Mouse (Mus musculus) hindbrain, embryonic 10.5 days (tissue): ENCODE measurements at regions not wholly inside any gene's neighbourhood (a gene's known extent, or its start where the extent isn't known, plus 50 kb on each side); places are given as distances from the start of the nearest gene placed in this dataset.
A peak's percentile ranks its signal among the peaks of the same experiment; 100 is the strongest.

Source experiments
- DNase-seq: peaks from one replicate; pipeline ENCODE4 v3.0.0-alpha.2; 2017; ENCODE audit warnings: low spot score
- H3K27ac ChIP-seq: fragments of 300-500 bp; sonication (generic); 2 replicates; pipeline ENCODE4 v1.5.1; 2016; ENCODE audit warnings: mild to moderate bottlenecking, moderate library complexity
- H3K27me3 ChIP-seq: fragments of 300-500 bp; sonication (generic); 2 replicates; pipeline ENCODE4 v1.6.1; 2016; ENCODE audit warnings: mild to moderate bottlenecking; ENCODE audit not compliant: poor library complexity, insufficient read depth, severe bottlenecking
- H3K36me3 ChIP-seq: fragments of 300-500 bp; sonication (generic); 2 replicates; pipeline ENCODE4 v1.6.1; 2016; ENCODE audit warnings: mild to moderate bottlenecking, moderate library complexity
- H3K4me1 ChIP-seq: fragments of 300-500 bp; sonication (generic); replicated peaks from 2 replicates; pipeline ENCODE4 v1.6.1; 2016; ENCODE audit warnings: mild to moderate bottlenecking
- H3K4me3 ChIP-seq: fragments of 300-500 bp; sonication (generic); 2 replicates; pipeline ENCODE4 v1.5.1; 2016; ENCODE audit warnings: mild to moderate bottlenecking, moderate library complexity
- H3K9me3 ChIP-seq: fragments of 300-500 bp; sonication (generic); 2 replicates; pipeline ENCODE4 v1.6.1; 2016; ENCODE audit warnings: mild to moderate bottlenecking, moderate library complexity
- WGBS: fragments of 180-500 bp; shearing (Covaris S2); methylation state at CpG from one replicate; pipeline ENCODE4 v1.1.7; 2016; 5-methylcytosine and 5-hydroxymethylcytosine counted together

GRCm38 (mm10) chr6:51265329-51265728 is 167.1 kb upstream of the Nfe2l3 start:
- Histone ChIP-seq H3K4me1 (peaks cover 11% of the 10 kb centered on the region), H3K27ac (no peak overlapping the region), H3K27me3 (peaks cover 16% of the 10 kb centered on the region), H3K4me3 (no peak overlapping the region), H3K36me3 (no peaks in the 10 kb centered on the region), H3K9me3 (peaks cover 8% of the 10 kb centered on the region; the same call in 1 of the 2 replicates)
- no peak for DNase-seq
- WGBS: 89% methylated on average over 3 of the region's 3 CpGs

GRCm38 (mm10) chr6:51266721-51267120 is 165.7 kb upstream of the Nfe2l3 start:
- 88% methylated on average over 6 of the region's 6 CpGs for WGBS
- no peak for DNase-seq
- no peaks in the 10 kb centered on the region for H3K36me3 ChIP-seq
- no peak overlapping the region for H3K4me3 ChIP-seq
- H3K9me3 ChIP-seq: no peaks in the 10 kb centered on the region
- H3K27me3 ChIP-seq: peaks cover 19% of the 10 kb centered on the region
- no peak overlapping the region for H3K27ac ChIP-seq
- H3K4me1 ChIP-seq: peaks cover 23% of the 10 kb centered on the region

GRCm38 (mm10) chr6:51267888-51268287 is 164.6 kb upstream of the Nfe2l3 start:
- DNase-seq: no peak
- Histone ChIP-seq H3K9me3 (no peaks in the 10 kb centered on the region), H3K36me3 (no peaks in the 10 kb centered on the region), H3K27me3 (peaks cover 21% of the 10 kb centered on the region), H3K4me1 (peaks cover 24% of the 10 kb centered on the region), H3K27ac (no peak overlapping the region), H3K4me3 (no peak overlapping the region)
- 90% methylated on average over 5 of the region's 5 CpGs for WGBS

- 80% methylated on average over 5 of the region's 5 CpGs for WGBS
- Histone ChIP-seq H3K9me3 (no peaks in the 10 kb centered on the region), H3K4me1 (peaks cover 24% of the 10 kb centered on the region), H3K27ac (no peak overlapping the region), H3K4me3 (no peak overlapping the region), H3K27me3 (peaks cover 25% of the 10 kb centered on the region), H3K36me3 (no peaks in the 10 kb centered on the region)
- no peak for DNase-seq
These were observed 163.5 kb upstream of the Nfe2l3 start for GRCm38 (mm10) chr6:51268931-51269330.

- Histone ChIP-seq H3K36me3 (no peaks in the 10 kb centered on the region), H3K27ac (no peak overlapping the region), H3K27me3 (peaks cover 27% of the 10 kb centered on the region), H3K9me3 (no peaks in the 10 kb centered on the region), H3K4me1 (peaks cover 24% of the 10 kb centered on the region), H3K4me3 (peak overlapping the region; percentile 77)
- peak; percentile 8 for DNase-seq
- 30% methylated on average over 10 of the region's 10 CpGs for WGBS
These were observed 162.9 kb upstream of the Nfe2l3 start for GRCm38 (mm10) chr6:51269617-51270016.

- H3K27ac ChIP-seq: peak overlapping the region; percentile 88
These were observed 162.0 kb upstream of the Nfe2l3 start for GRCm38 (mm10) chr6:51270216-51271127.

GRCm38 (mm10) chr6:51271128-51271480 is 161.4 kb upstream of the Nfe2l3 start:
- no peaks in the 10 kb centered on the region for H3K9me3 ChIP-seq
- H3K27ac ChIP-seq: peak overlapping the region; percentile 88

More at GRCm38 (mm10) chr6:51270216-51271127, 162.0 kb upstream of the Nfe2l3 start:
- Histone ChIP-seq H3K4me3 (peak overlapping the region; percentile 77), H3K27me3 (peaks cover 27% of the 10 kb centered on the region), H3K9me3 (no peaks in the 10 kb centered on the region), H3K4me1 (peaks cover 24% of the 10 kb centered on the region), H3K36me3 (no peaks in the 10 kb centered on the region)
- under 1% methylated on average over 80 of the region's 80 CpGs for WGBS
- DNase-seq: peak; percentile 97

GRCm38 (mm10) chr6:51272136-51272736 is 160.2 kb upstream of the Nfe2l3 start:
- H3K36me3 ChIP-seq: no peaks in the 10 kb centered on the region
- peak; percentile 18 for DNase-seq
- H3K27me3 ChIP-seq: peaks cover 27% of the 10 kb centered on the region
- H3K9me3 ChIP-seq: no peaks in the 10 kb centered on the region
- no peak overlapping the region for H3K4me3 ChIP-seq
- 80% methylated on average over 19 of the region's 19 CpGs for WGBS
- H3K27ac ChIP-seq: peak overlapping the region; percentile 40; the same call in 1 of the 2 replicates
- peaks cover 24% of the 10 kb centered on the region for H3K4me1 ChIP-seq

More at GRCm38 (mm10) chr6:51271128-51271480, 161.4 kb upstream of the Nfe2l3 start:
- no peak for DNase-seq
- Histone ChIP-seq H3K4me1 (peaks cover 24% of the 10 kb centered on the region), H3K27me3 (peaks cover 27% of the 10 kb centered on the region), H3K4me3 (peak overlapping the region; percentile 77), H3K36me3 (no peaks in the 10 kb centered on the region)
- WGBS: 1% methylated on average over 17 of the region's 17 CpGs

- Histone ChIP-seq H3K27me3 (no peaks in the 10 kb centered on the region), H3K4me3 (no peak overlapping the region), H3K36me3 (no peaks in the 10 kb centered on the region), H3K27ac (no peak overlapping the region), H3K4me1 (no peaks in the 10 kb centered on the region), H3K9me3 (no peaks in the 10 kb centered on the region)
- WGBS: 90% methylated on average over 10 of the region's 10 CpGs
- DNase-seq: no peak
These were observed 153.0 kb upstream of the Nfe2l3 start for GRCm38 (mm10) chr6:51279491-51279890.

GRCm38 (mm10) chr6:51280231-51280630 is 152.2 kb upstream of the Nfe2l3 start:
- Histone ChIP-seq H3K4me1 (no peaks in the 10 kb centered on the region), H3K4me3 (no peak overlapping the region), H3K27me3 (no peaks in the 10 kb centered on the region), H3K36me3 (no peaks in the 10 kb centered on the region), H3K9me3 (no peaks in the 10 kb centered on the region), H3K27ac (no peak overlapping the region)
- WGBS: 80% methylated on average over 7 of the region's 7 CpGs
- DNase-seq: no peak

- 81% methylated on average over 11 of the region's 11 CpGs for WGBS
- Histone ChIP-seq H3K4me3 (no peak overlapping the region), H3K9me3 (no peaks in the 10 kb centered on the region), H3K27ac (no peak overlapping the region; the same call in 1 of the 2 replicates), H3K27me3 (no peaks in the 10 kb centered on the region), H3K4me1 (no peaks in the 10 kb centered on the region; the same call in 1 of the 2 replicates), H3K36me3 (no peaks in the 10 kb centered on the region)
- DNase-seq: no peak
These were observed 148.4 kb upstream of the Nfe2l3 start for GRCm38 (mm10) chr6:51283916-51284706.

- H3K9me3 ChIP-seq: no peaks in the 10 kb centered on the region
- no peak overlapping the region for H3K27ac ChIP-seq
- no peak overlapping the region for H3K4me3 ChIP-seq
- no peak for DNase-seq
- no peaks in the 10 kb centered on the region for H3K27me3 ChIP-seq
- no peaks in the 10 kb centered on the region for H3K36me3 ChIP-seq
- no peaks in the 10 kb centered on the region; the same call in 1 of the 2 replicates for H3K4me1 ChIP-seq
- WGBS: 83% methylated on average over 9 of the region's 9 CpGs
These were observed 147.6 kb upstream of the Nfe2l3 start for GRCm38 (mm10) chr6:51284881-51285280.
